Mouse (Mus musculus) G1E (cell line): ENCODE measurements around the gene Btf3. TPM values are rescaled to one million over a fixed set of nuclear protein-coding genes. Genes with fewer than 3 reads are reported as not detected.

Experiments used
- ATAC-seq: 2 replicates; pipeline ENCODE4 v1.8.0; 2016; ENCODE audit warnings: mild to moderate bottlenecking; ENCODE audit not compliant: insufficient number of reproducible peaks, poor library complexity, low FRiP score, severe bottlenecking; ENCODE audit errors: extremely low read depth
- DNase-seq: peaks from one replicate; pipeline ENCODE4 v3.0.0; 2012; ENCODE audit warnings: low spot score
- H3K27me3 ChIP-seq: 2 replicates; pipeline ENCODE4 v1.6.1; 2012; ENCODE audit warnings: mild to moderate bottlenecking, low read length, inconsistent platforms; ENCODE audit not compliant: insufficient read depth
- H3K36me3 ChIP-seq: replicated peaks from 2 replicates; pipeline ENCODE3; 2012; ENCODE audit warnings: mild to moderate bottlenecking, inconsistent platforms
- H3K4me1 ChIP-seq: 2 replicates; pipeline ENCODE4 v1.6.1; 2012; ENCODE audit warnings: low read depth, low read length, inconsistent platforms, mixed read lengths; ENCODE audit not compliant: insufficient read depth
- H3K4me3 ChIP-seq: 2 replicates; pipeline ENCODE4 v1.5.1; 2012; ENCODE audit warnings: low read depth, mild to moderate bottlenecking, inconsistent platforms, low read length, moderate library complexity, mixed read lengths
- H3K9me3 ChIP-seq: replicated peaks from 2 replicates; pipeline ENCODE4 v1.6.1; 2012; ENCODE audit warnings: inconsistent platforms
- CTCF ChIP-seq: IDR thresholded peaks from 2 replicates; pipeline ENCODE4 v1.5.1; 2012; ENCODE audit warnings: low read depth, low read length, inconsistent platforms, mixed read lengths
- GATA1 ChIP-seq: IDR thresholded peaks from 2 replicates; pipeline ENCODE4 v1.6.1; 2012; ENCODE audit warnings: borderline replicate concordance, low read length, inconsistent platforms, mixed read lengths
- GATA2 ChIP-seq: IDR thresholded peaks from 2 replicates; pipeline ENCODE4 v1.6.1; 2012; ENCODE audit warnings: low read depth, low read length, inconsistent platforms, borderline replicate concordance
- POLR2AphosphoS5 ChIP-seq: IDR thresholded peaks from 2 replicates; pipeline ENCODE4 v1.6.1; 2012; ENCODE audit warnings: low read depth, low read length, inconsistent platforms; ENCODE audit not compliant: insufficient replicate concordance
- TAL1 ChIP-seq: conservative IDR thresholded peaks from 2 replicates; pipeline ENCODE4 v1.6.1; 2012; ENCODE audit warnings: low read depth, low read length, inconsistent platforms, mixed read lengths
- polyA plus RNA-seq: library from polyadenylated mRNA; stranded (reverse); fragments of >175 nt; gene quantifications from 2 replicates; pipeline ENCODE4 v1.2.3, GENCODE M21; 2012
- total RNA-seq, 2 experiments: library from RNA; stranded (forward) in 1 of 2; stranded (reverse) in 1 of 2; fragments of 200-1000 nt in 1 of 2; fragments of >200 nt in 1 of 2; fragmentation: Nextera tagmentation in 1 of 2; gene quantifications; 2 replicates each; pipeline ENCODE4 v1.2.3; 2014 to 2017

Gene Btf3
- total and polyA plus RNA-seq, 3 experiments = 141 to 2,347 (median 982) TPM

- peaks cover 25% of the 10 kb centered on the region for H3K4me1 ChIP-seq
- no peak for TF ChIP-seq CTCF
- TF ChIP-seq GATA2 = no peak
- TF ChIP-seq GATA1 = no peak
- TF ChIP-seq TAL1 = no peak
- TF ChIP-seq POLR2AphosphoS5 = no peak
- H3K36me3 ChIP-seq = peaks cover 53% of the 10 kb centered on the region
- no peaks in the 10 kb centered on the region for H3K9me3 ChIP-seq
- H3K27me3 ChIP-seq = no peaks in the 10 kb centered on the region
- peak overlapping the region; percentile 94 for H3K4me3 ChIP-seq
- DNase-seq = peak; percentile 14
- no peak for ATAC-seq
Observed at GRCm38 (mm10) chr13:98264111-98264510, 52.7 kb downstream of the Btf3 start.

- Histone ChIP-seq H3K4me1 (peaks cover 25% of the 10 kb centered on the region), H3K36me3 (peaks cover 53% of the 10 kb centered on the region), H3K9me3 (no peaks in the 10 kb centered on the region), H3K4me3 (peak overlapping the region; percentile 94), H3K27me3 (no peaks in the 10 kb centered on the region)
- peak; percentile 31 for DNase-seq
- TF ChIP-seq TAL1 (no peak), CTCF (no peak), GATA2 (no peak), GATA1 (no peak), POLR2AphosphoS5 (no peak)
- no peak; the same call in 1 of the 2 replicates for ATAC-seq
Observed at GRCm38 (mm10) chr13:98263458-98263987, 53.3 kb downstream of the Btf3 start.

GRCm38 (mm10) chr13:98262636-98263457 is 54.0 kb downstream of the Btf3 start, which contains the start of the genes Utp15 and Ankra2:
TSS of gene Utp15 (minus strand) at chr13:98263041.
TSS of gene Ankra2 (plus strand) at chr13:98263074.
- H3K4me3 ChIP-seq = peak within 1 kb of the TSS; percentile 94
- peak; percentile 77 for ATAC-seq
- H3K27me3 ChIP-seq = no peaks in the 10 kb centered on the region
- peak; percentile 92 for DNase-seq
- H3K4me1 ChIP-seq = peaks cover 25% of the 10 kb centered on the region
- no peak for TF ChIP-seq GATA2
- TF ChIP-seq POLR2AphosphoS5 = no peak
- TF ChIP-seq GATA1 = no peak
- no peak for TF ChIP-seq TAL1
- no peak for TF ChIP-seq CTCF
- H3K36me3 ChIP-seq = peaks cover 53% of the 10 kb centered on the region
- H3K9me3 ChIP-seq = no peaks in the 10 kb centered on the region

Other genes starting within 250 kb of the Btf3 start
- not detected in 2 replicates for gene Arhgef28, start 110.6 kb downstream of the Btf3 start, total RNA-seq (2014; fragmentation: Nextera tagmentation)
- under 0.01 and 0.11 TPM in 2 replicates for gene Arhgef28, start 110.6 kb downstream of the Btf3 start, total RNA-seq (2017)
- not detected in 2 replicates for gene Arhgef28, start 110.6 kb downstream of the Btf3 start, polyA plus RNA-seq
- 49.2 and 51.6 TPM in 2 replicates for gene Utp15, start 54.0 kb downstream of the Btf3 start, total RNA-seq (2014; fragmentation: Nextera tagmentation)
- gene Utp15, start 54.0 kb downstream of the Btf3 start, total RNA-seq (2017) = 73.7 and 81.2 TPM in 2 replicates
- gene Utp15, start 54.0 kb downstream of the Btf3 start, polyA plus RNA-seq = 21.3 and 22.4 TPM in 2 replicates
- 19.8 and 29.0 TPM in 2 replicates for gene Ankra2, start 53.9 kb downstream of the Btf3 start, total RNA-seq (2014; fragmentation: Nextera tagmentation)
- 50.0 and 53.0 TPM in 2 replicates for gene Ankra2, start 53.9 kb downstream of the Btf3 start, total RNA-seq (2017)
- gene Ankra2, start 53.9 kb downstream of the Btf3 start, polyA plus RNA-seq = 16.3 and 20.9 TPM in 2 replicates
- not detected in 2 replicates for gene Gm21976, start 37.1 kb downstream of the Btf3 start, total RNA-seq (2014; fragmentation: Nextera tagmentation)
- gene Gm21976, start 37.1 kb downstream of the Btf3 start, total RNA-seq (2017) = not detected in 2 replicates
- not detected in 2 replicates for gene Gm21976, start 37.1 kb downstream of the Btf3 start, polyA plus RNA-seq
- not detected in 2 replicates for gene Foxd1, start 37.2 kb upstream of the Btf3 start, total RNA-seq (2014; fragmentation: Nextera tagmentation)
- gene Foxd1, start 37.2 kb upstream of the Btf3 start, total RNA-seq (2017) = 0.05 TPM in 1 of 2 replicates, not detected in the other
- not detected in 2 replicates for gene Foxd1, start 37.2 kb upstream of the Btf3 start, polyA plus RNA-seq
- not detected in 2 replicates for gene Gm10320, start 175.0 kb upstream of the Btf3 start, total RNA-seq (2014; fragmentation: Nextera tagmentation)
- gene Gm10320, start 175.0 kb upstream of the Btf3 start, total RNA-seq (2017) = 0.70 and 0.93 TPM in 2 replicates
- gene Gm10320, start 175.0 kb upstream of the Btf3 start, polyA plus RNA-seq = 0.60 and 1.0 TPM in 2 replicates